Mouse (Mus musculus) lung, postnatal 0 days (tissue): ENCODE data around the gene Bst2. TPM values are rescaled to one million over a fixed set of nuclear protein-coding genes. Genes with fewer than 3 reads are reported as not detected.

Source experiments
- ATAC-seq: fragments of 200-750 bp; cut with Nextera tagmentation; 2 replicates; pipeline ENCODE4 v1.8.0; 2017; ENCODE audit warnings: moderate library complexity
- DNase-seq: peaks from one replicate; pipeline ENCODE4 v3.0.0-alpha.2; 2016; ENCODE audit warnings: low spot score
- H3K27ac ChIP-seq: fragments of 300-500 bp; sonication (generic); 2 replicates; pipeline ENCODE4 v1.5.1; 2014; ENCODE audit warnings: antibody characterized with exemption, mild to moderate bottlenecking, low read length, mixed read lengths
- H3K27me3 ChIP-seq: fragments of 300-500 bp; sonication (generic); replicated peaks from 2 replicates; pipeline ENCODE4 v1.6.1; 2014; ENCODE audit warnings: low read length, mixed read lengths; ENCODE audit not compliant: insufficient read depth
- H3K36me3 ChIP-seq: fragments of 300-500 bp; sonication (generic); 2 replicates; pipeline ENCODE4 v1.6.1; 2014; ENCODE audit warnings: low read length, mixed read lengths; ENCODE audit not compliant: insufficient read depth
- H3K4me1 ChIP-seq: fragments of 300-500 bp; sonication (generic); 2 replicates; pipeline ENCODE4 v1.6.1; 2014; ENCODE audit warnings: antibody characterized with exemption, low read depth, low read length, mixed read lengths; ENCODE audit not compliant: insufficient read depth
- H3K4me2 ChIP-seq: fragments of 300-500 bp; sonication (generic); replicated peaks from 2 replicates; pipeline ENCODE4 v1.6.1; 2014; ENCODE audit warnings: low read depth, mild to moderate bottlenecking, low read length, moderate library complexity, mixed read lengths
- H3K4me3 ChIP-seq: fragments of 300-500 bp; sonication (generic); 2 replicates; pipeline ENCODE4 v1.5.1; 2014; ENCODE audit warnings: low read depth, low read length
- H3K9ac ChIP-seq: fragments of 300-500 bp; sonication (generic); replicated peaks from 2 replicates; pipeline ENCODE4 v1.6.1; 2014; ENCODE audit warnings: low read depth, mild to moderate bottlenecking
- H3K9me3 ChIP-seq: fragments of 300-500 bp; sonication (generic); 2 replicates; pipeline ENCODE4 v1.6.1; 2016; ENCODE audit warnings: low read length, mixed read lengths
- CTCF ChIP-seq: IDR thresholded peaks from 2 replicates; pipeline ENCODE4 v1.5.1; 2016; ENCODE audit warnings: antibody characterized with exemption, mild to moderate bottlenecking
- EP300 ChIP-seq: IDR thresholded peaks from 2 replicates; pipeline ENCODE4 v1.6.1; 2016; ENCODE audit warnings: antibody characterized with exemption, mild to moderate bottlenecking, control low read depth
- WGBS: fragments of 180-500 bp; shearing (Covaris S2); extraction: QIAGEN DNeasy Blood & Tissue Kit; methylation state at CpG from one replicate; pipeline ENCODE4 v1.1.7; 2014; 5-methylcytosine and 5-hydroxymethylcytosine counted together
- polyA plus RNA-seq: library from polyadenylated mRNA; unstranded; fragments of >200 nt; fragmentation: Nextera tagmentation; extraction: Ambion mirVana; gene quantifications from 2 replicates; pipeline ENCODE4 v1.2.1, GENCODE M21; 2015

Gene Bst2
- polyA plus RNA-seq: 86.2 and 99.8 TPM in 2 replicates

- H3K27me3 ChIP-seq: no peaks in the 10 kb centered on the region
- ATAC-seq (peak; percentile 94), DNase-seq (peak; percentile 97)
- H3K9me3 ChIP-seq: no peaks in the 10 kb centered on the region
- peaks cover 7% of the 10 kb centered on the region; the same call in 1 of the 2 replicates for H3K4me1 ChIP-seq
- H3K9ac ChIP-seq: peak within 1 kb of the TSS; percentile 50
- H3K27ac ChIP-seq: peak within 1 kb of the TSS; percentile 90
- no peaks in the 10 kb centered on the region for H3K36me3 ChIP-seq
- WGBS: 3% methylated on average over 37 of the region's 37 CpGs
- peak within 1 kb of the TSS; percentile 50 for H3K4me3 ChIP-seq
- TF ChIP-seq EP300: peak; percentile 54
- peak; percentile 38 for TF ChIP-seq CTCF
- H3K4me2 ChIP-seq: peak within 1 kb of the TSS; percentile 70
These were observed at the start of gene Bst2 for GRCm38 (mm10) chr8:71537028-71537867. Bst2 (minus strand) TSS chr8:71537456.

- Histone ChIP-seq H3K9me3 (no peaks in the 10 kb centered on the region), H3K4me2 (no peak overlapping the region), H3K4me1 (peaks cover 5% of the 10 kb centered on the region; the same call in 1 of the 2 replicates), H3K4me3 (no peak overlapping the region), H3K27me3 (no peaks in the 10 kb centered on the region), H3K27ac (no peak overlapping the region), H3K9ac (no peak overlapping the region), H3K36me3 (no peaks in the 10 kb centered on the region)
- no peak for ATAC-seq
- TF ChIP-seq EP300 (no peak), CTCF (peak; percentile 77)
- WGBS: 54% methylated on average over 2 of the region's 2 CpGs
- peak; percentile 42 for DNase-seq
These were observed 49.6 kb upstream of the Bst2 start for GRCm38 (mm10) chr8:71586891-71587290.

GRCm38 (mm10) chr8:71580201-71580600, 42.9 kb upstream of the Bst2 start:
- TF ChIP-seq CTCF (no peak), EP300 (no peak)
- H3K36me3 ChIP-seq: no peaks in the 10 kb centered on the region
- H3K9me3 ChIP-seq: no peaks in the 10 kb centered on the region
- ATAC-seq (peak; percentile 47), DNase-seq (no peak)
- H3K27ac ChIP-seq: no peak overlapping the region
- H3K4me3 ChIP-seq: no peak overlapping the region
- H3K4me1 ChIP-seq: no peaks in the 10 kb centered on the region
- H3K4me2 ChIP-seq: no peak overlapping the region
- no peaks in the 10 kb centered on the region for H3K27me3 ChIP-seq
- WGBS: 55% methylated on average over 9 of the region's 9 CpGs
- H3K9ac ChIP-seq: no peak overlapping the region

GRCm38 (mm10) chr8:71579476-71579875, 42.2 kb upstream of the Bst2 start:
- ATAC-seq (no peak), DNase-seq (no peak)
- no peaks in the 10 kb centered on the region for H3K9me3 ChIP-seq
- no peaks in the 10 kb centered on the region for H3K4me1 ChIP-seq
- no peak for TF ChIP-seq EP300
- TF ChIP-seq CTCF: no peak
- H3K4me3 ChIP-seq: no peak overlapping the region
- H3K27me3 ChIP-seq: no peaks in the 10 kb centered on the region
- H3K9ac ChIP-seq: no peak overlapping the region
- no peak overlapping the region for H3K4me2 ChIP-seq
- no peaks in the 10 kb centered on the region for H3K36me3 ChIP-seq
- WGBS: 90% methylated on average over 14 of the region's 14 CpGs
- H3K27ac ChIP-seq: no peak overlapping the region

- Histone ChIP-seq H3K27ac (no peak overlapping the region), H3K9me3 (no peaks in the 10 kb centered on the region), H3K27me3 (no peaks in the 10 kb centered on the region), H3K9ac (no peak overlapping the region), H3K36me3 (no peaks in the 10 kb centered on the region), H3K4me1 (no peaks in the 10 kb centered on the region), H3K4me2 (no peak overlapping the region), H3K4me3 (no peak overlapping the region)
- DNase-seq: no peak
- TF ChIP-seq EP300 (no peak), CTCF (no peak)
- 75% methylated on average over 1 of the region's 1 CpGs for WGBS
- no peak for ATAC-seq
These were observed 41.8 kb upstream of the Bst2 start for GRCm38 (mm10) chr8:71579009-71579408.

- H3K4me2 ChIP-seq: no peak overlapping the region
- WGBS: 40% methylated on average over 4 of the region's 4 CpGs
- no peaks in the 10 kb centered on the region for H3K36me3 ChIP-seq
- H3K27ac ChIP-seq: no peak overlapping the region
- no peaks in the 10 kb centered on the region for H3K9me3 ChIP-seq
- H3K4me3 ChIP-seq: no peak overlapping the region
- H3K4me1 ChIP-seq: no peaks in the 10 kb centered on the region
- H3K9ac ChIP-seq: no peak overlapping the region
- no peaks in the 10 kb centered on the region for H3K27me3 ChIP-seq
- ATAC-seq: no peak
- TF ChIP-seq EP300 (no peak), CTCF (no peak)
- DNase-seq: no peak
These were observed 40.7 kb upstream of the Bst2 start for GRCm38 (mm10) chr8:71577856-71578387.
